Mouse (Mus musculus): ENCODE results near the gene Calcoco1.

The Calcoco1 gene

GRCm38 (mm10) chr15:102736127-102736944 is 14.4 kb upstream of the Calcoco1 start:
- DNase-seq = no peak

DNA sequence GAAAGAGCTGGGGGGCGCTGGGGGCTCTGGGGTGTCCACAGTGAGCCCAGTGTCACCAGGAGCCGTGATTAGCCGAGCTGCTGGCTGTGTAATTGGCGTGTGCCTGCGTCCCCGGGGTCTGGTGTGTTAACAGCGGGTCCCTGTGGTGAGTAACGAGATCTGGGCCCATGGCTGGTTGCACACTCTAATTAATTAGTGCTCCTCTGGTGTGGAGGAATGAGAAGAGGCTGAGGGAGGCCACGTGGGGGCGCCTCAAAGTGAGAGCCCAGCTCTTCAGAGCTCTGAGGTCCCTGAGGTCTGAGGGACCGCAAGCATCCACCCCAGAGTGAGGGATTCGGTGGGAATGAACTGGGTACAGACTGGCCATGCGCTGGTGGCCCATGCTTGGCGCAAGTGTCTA is 13.1 kb upstream of the Calcoco1 start:
- no peak for DNase-seq

- DNase-seq = no peak
These were observed 12.0 kb upstream of the Calcoco1 start for GRCm38 (mm10) chr15:102733759-102734531.

GRCm38 (mm10) chr15:102733233-102733632 is 11.3 kb upstream of the Calcoco1 start:
- DNase-seq = no peak

DNA sequence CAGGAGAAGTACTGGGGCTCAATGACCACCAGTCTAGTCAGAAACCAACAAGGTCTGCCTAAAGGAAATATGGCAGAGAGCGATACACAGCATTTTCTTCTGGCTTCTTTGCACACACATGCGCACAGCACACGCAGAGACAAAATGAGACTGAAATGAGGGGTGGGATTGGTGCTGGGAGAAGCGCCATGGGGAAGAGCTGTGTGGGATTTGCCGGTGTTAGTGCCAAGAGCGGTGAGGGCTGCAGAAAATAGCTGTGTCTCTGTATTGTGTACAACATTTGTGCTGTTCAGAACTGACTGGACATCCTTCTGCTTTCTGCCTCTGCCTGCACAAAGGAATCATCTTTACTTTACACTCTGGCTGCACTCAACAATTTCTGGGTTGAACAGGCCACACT is 10.4 kb upstream of the Calcoco1 start:
- no peak for DNase-seq

DNA sequence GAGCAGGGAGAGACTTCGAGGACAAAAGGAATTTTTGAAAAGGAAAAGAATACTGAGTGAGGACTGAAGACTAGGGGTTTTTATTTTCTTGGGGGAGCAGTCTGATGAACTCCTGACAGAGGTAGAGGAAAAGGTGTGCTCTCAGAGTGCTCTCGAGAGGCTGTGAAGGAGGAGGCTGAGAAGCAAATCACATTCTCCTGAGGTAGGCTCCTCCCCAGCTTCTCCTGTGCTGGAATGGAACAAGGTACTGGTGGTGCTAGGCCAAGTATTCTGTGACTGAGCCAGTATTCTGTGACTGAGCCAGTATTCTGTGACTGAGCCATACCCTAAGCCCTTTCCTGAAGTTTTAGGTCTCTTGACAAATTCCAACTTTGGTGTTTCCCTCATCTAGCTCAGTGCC is 6.0 kb upstream of the Calcoco1 start:
- DNase-seq = no peak

DNA sequence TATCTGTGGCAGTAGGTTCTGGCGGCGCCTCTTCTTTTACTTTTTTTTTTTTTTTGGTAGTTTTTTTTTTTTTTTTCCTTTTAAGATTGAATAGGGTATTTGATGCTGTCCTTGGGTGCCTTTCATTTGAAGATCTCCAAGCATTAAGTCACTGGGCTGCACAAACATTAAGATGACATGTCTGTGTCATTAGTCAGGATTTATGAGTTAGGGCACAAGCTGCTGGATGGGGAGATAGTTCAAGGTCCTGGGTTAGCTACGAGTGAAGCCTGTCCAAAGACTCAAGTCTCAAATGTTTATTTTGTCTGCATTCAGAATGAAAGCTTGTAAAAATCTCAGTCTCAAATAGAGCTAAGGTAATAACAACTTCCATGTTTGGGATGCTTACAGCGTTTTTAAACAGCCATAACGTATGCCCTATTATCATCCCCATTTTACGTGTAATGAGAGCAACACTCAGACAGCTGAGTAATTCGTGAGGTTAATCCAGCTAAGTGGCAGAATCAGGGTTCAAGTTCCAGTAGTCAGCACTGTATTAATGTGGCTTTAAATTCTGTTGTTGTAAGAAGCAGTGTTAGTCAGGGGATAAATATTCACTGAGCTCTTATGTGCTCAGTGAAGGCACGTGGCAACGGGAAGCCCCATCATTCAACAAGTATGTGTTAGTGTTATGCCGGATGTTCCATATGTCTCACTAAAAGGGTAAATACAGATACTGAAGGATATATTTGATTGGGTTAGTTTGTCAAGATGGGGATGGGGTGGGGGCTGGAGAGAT is 1.6 kb upstream of the Calcoco1 start:
- DNase-seq = no peak

DNA sequence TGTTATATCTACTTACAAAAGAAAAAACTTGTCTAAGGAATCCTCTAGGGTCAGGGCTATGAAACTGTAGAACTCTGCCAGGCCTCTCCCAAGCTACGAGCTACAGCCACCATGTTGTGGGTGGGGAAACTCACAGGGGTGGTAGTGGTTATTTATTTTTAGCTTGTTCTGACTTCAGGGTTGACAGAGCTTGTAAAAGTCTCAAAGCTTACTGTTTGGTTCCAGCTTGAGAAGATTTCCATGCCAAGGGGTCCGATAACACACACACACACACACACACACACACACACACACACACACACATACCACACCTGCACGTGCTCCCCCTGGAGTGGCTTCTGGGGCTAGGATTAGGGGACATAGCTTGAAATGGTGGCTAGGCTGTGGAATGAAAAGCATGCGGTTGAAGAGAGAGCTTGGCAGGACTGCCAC is 538 bp upstream of the Calcoco1 start:
- DNase-seq = no peak

GRCm38 (mm10) chr15:102721016-102721898 is 721 bp downstream of the Calcoco1 start:
- DNase-seq = peak; percentile 33

DNA sequence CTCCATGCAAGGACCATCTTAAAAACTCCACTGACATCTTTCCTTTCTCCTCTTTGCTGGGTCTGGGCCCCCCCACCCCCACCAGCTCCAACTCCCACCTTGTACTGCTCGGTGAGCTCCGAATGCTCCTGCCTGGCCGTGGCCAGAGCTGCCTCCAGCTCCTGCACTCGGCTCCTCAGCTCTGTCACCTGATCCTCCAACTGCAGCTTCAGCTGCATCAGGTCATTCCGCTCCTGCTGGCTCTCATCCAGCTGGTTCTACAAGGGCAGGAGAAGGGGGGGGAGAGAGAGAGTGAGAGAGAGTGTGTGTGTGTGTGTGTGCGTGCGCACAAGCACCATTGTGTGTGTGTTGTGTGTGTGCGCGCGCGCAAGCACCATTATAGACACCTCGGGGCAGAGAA is 5.8 kb downstream of the Calcoco1 start:
- DNase-seq = no peak

DNA sequence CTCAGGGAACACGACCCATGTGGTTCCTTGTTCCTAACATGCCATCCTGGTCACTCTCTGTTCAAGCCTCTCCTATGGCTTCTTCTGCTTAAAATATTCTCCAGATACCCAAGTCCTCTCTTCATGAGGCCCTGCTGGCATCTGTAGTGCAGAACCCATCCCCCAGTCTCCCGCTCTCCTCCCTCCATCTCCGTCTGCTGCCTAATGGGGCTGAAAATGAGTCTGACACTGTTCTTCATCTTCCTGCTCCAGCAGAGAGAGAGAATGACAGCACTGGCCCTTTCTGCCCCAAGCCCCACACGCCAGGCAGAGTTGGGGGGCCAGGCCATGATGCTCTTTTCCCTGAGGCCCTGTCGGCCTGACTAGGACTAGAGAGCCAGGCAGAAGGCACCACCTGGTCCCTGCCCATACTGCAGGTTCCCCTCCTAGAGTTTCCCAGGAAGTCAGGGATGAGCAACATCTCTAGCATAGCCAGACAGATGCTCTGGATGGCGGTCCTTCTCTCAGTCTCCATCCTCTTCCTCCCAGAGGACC is 14.2 kb downstream of the Calcoco1 start:
- no peak for DNase-seq

DNA sequence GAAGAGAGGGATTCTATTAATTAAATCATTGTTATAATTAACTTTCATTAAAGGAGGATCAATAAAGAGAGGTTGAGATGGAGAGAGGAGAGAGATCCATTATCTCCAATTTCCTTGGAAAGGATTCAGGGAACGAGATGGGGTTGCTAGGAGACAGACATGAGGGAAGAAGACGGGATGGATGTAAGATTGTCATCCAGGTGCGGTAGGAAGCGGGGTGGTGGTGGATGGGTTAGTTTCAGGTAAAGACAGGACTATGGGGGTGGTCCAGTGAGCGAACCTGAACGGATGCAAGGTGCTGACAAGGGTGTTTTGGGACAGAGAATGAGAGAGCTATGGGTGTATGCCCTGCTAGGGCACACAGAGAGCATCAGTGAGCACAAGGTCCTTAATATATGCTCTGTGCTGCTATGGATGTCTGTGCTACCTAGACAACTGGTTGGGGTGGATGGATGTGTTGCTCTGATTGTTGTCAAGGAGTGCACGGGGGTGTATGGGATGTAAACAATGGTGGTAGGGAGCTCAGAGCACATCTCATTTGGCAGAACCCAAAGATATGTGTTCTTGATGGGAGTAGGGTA is 16.0 kb downstream of the Calcoco1 start:
- no peak for DNase-seq

- DNase-seq = no peak
These were observed 16.6 kb downstream of the Calcoco1 start for GRCm38 (mm10) chr15:102705226-102705894.

- no peak for DNase-seq
These were observed 17.2 kb downstream of the Calcoco1 start for GRCm38 (mm10) chr15:102704806-102705205.

- no peak for DNase-seq
These were observed 19.0 kb downstream of the Calcoco1 start for GRCm38 (mm10) chr15:102702972-102703371.

DNA sequence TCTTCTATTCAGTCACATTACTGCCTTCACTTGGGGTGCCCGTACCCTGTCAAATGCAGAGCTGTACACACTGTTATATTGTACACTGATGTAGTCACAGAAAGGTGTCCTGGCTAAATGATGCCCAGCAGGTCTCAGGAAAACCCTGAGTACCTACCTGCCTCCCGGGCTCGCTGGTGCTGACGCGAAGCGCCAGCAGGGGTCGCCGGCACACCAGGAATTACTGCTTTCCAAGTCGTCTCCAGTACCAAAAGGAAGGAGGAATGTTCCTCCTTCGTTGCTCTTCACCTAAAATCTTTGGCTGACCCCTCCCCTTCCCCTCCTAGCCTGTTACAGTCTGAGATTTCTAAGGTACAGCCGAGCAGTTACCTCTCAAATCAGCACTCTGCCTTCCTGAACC is 23.8 kb downstream of the Calcoco1 start:
- DNase-seq = peak; percentile 68

GRCm38 (mm10) chr15:102696899-102697298 is 25.1 kb downstream of the Calcoco1 start:
- DNase-seq = no peak

DNA sequence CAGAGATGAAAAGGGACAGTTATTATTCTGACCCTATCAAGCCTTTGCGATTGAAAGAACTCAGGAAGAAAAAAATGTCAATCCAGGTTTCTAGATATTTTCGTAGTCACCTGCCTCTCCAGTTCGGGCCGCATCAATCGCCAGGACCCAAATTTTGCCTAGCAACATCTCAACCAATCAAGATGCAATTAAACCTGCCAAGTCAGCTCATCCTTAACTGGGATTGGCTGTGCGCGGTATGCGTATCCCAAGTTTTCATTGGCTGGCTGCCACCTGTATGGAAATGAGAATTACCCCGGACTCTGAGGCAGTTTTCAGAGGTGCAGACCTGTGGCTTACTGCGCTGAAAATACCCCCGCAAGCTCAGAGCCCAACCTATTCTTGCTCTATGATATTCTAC is 28.4 kb downstream of the Calcoco1 start:
- DNase-seq = no peak

- DNase-seq = peak; percentile 43
These were observed 29.0 kb downstream of the Calcoco1 start for GRCm38 (mm10) chr15:102692991-102693411.

DNA sequence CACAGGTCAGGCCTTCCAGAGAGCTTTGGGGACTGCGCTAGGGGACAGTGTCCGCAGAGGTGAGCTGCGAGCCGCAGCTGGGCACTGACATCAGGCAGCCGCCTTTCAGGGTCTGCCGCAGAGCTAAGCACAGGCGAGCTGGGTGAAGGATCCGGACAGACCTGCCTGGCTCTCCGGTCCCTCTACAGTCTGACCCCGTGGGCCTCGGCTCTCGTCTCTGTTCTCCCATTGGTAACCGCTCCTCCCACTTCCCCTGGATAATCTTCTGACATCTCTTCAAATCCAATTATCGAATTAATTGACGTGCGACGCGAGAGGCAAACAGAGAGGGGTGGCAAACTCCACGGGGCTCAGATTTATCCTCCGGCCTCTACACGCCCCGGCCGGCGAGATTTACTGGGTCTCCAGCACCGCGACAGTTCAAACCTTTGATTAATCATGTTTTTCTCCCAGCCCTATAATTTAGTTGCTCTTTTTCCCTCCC is 29.6 kb downstream of the Calcoco1 start:
- no peak for DNase-seq

GRCm38 (mm10) chr15:102685791-102686190 is 36.2 kb downstream of the Calcoco1 start:
- DNase-seq = no peak
